Mouse (Mus musculus) erythroid progenitor cell, adult 5-6 weeks (primary cell): ENCODE results near the gene Rpia. TPM values are rescaled to one million over a fixed set of nuclear protein-coding genes. Genes with fewer than 3 reads are reported as not detected.

ENCODE experiments used
- ATAC-seq: replicated peaks from 2 replicates; pipeline ENCODE4 v1.8.0; 2016; ENCODE audit warnings: moderate number of reproducible peaks, mild to moderate bottlenecking, moderate TSS enrichment, inconsistent platforms; ENCODE audit not compliant: poor library complexity, low FRiP score, severe bottlenecking
- total RNA-seq, 2 experiments: library from RNA; stranded (forward) in 1 of 2; stranded (reverse) in 1 of 2; fragments of 150-400 nt in 1 of 2; fragments of 186-747, 209-891 nt in 1 of 2; gene quantifications; 2 replicates each; pipeline versions ENCODE4 v1.2.3 to v1.2.4; 2015 to 2017; ENCODE audit warnings: low replicate concordance in 2 of 2

Gene Rpia
- total RNA-seq, 2 experiments from 2014 or later, result 59.1 to 70.3 TPM

DNA sequence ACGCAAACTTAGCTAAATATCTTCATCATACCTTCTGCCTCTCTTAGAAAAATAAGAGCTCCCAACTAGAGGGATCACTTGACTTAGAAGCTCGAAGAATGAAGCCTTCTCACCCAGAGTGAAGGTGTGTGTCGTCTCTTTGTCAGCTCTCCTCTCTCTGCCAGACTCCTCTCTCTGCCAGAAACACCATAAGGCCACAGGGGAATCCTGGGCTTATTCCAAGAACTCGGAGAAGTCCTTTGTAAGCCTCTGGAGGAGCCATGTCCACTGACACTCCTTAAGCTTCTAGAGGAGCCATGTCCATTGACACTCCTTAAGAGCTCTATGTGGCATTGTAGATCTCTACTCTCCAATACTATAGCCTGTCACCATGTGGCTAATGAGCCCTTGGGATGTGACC, 31.1 kb downstream of the Rpia start:
- no peak for ATAC-seq

GRCm38 (mm10) chr6:70754833-70755232, 37.2 kb downstream of the Rpia start:
- no peak for ATAC-seq

- ATAC-seq, result peak; percentile 97
These were observed 39.7 kb downstream of the Rpia start for GRCm38 (mm10) chr6:70752351-70752750.

- 0 out of 2 replicates have a peak, but pooled peaks have one; percentile 23 for ATAC-seq
These were observed 40.1 kb downstream of the Rpia start for GRCm38 (mm10) chr6:70751898-70752273.

- no peak for ATAC-seq
These were observed 40.7 kb downstream of the Rpia start for GRCm38 (mm10) chr6:70751251-70751897.

DNA sequence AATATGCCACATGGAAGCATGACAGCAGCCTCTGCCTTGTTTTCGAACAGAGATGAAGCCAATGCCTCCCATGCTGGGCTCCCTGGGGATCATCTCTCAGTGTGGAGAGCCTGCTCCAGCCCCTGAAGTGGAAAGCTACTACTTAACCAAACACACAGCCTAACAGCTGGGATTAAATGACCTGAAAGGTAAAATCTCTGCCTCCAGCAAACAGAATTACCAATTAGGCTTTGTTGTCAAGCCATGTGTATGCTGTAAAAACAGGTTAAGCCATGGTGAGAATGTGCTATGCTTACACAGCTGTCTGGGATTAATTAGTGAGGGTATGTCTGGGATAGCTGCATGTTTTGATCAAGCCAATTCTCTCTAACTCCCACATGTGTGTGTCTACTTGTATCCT, 42.3 kb downstream of the Rpia start:
- ATAC-seq, result no peak

DNA sequence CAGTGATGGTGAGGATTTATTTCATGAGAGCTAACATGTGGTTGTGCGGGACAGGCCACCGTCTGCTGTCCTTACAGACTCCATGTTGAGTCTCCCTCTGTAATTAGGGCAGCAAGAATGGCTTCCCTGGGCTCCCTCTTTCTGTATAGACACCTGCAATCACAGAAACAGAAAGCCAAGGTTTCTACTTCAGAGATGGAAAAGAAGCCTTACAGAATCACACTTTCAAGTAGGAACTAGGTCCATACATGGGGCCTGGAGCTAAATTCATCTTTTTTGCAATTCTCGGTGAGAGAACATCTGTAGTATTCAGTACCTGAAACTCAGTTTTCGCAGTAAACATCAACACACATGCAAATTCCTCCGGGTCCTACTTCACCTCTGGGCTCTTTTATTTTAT, 44.3 kb downstream of the Rpia start:
- no peak for ATAC-seq

- ATAC-seq, result no peak
These were observed 48.1 kb downstream of the Rpia start for GRCm38 (mm10) chr6:70743902-70744301.

GRCm38 (mm10) chr6:70742833-70743232, 49.2 kb downstream of the Rpia start:
- ATAC-seq, result no peak

DNA sequence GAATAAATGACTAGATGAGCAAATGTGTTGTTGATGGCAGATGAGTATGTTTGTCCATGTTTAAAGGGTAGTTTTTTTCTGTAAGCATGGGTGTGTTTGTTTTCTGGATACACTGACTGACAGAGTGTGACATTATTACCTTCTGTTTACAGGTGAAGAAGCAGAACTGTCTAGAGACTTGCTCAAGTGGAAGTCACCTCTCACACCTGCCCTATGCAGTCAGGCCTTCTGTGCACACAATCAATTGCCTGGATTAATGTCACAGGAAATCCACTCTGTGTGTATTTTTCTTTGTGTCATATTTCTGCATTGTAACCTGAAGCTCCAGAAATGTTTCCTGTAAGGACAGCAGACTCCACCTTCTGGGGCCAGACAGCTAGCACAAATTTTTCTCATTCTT, 51.5 kb downstream of the Rpia start:
- ATAC-seq, result no peak

GRCm38 (mm10) chr6:70739456-70739855, 52.6 kb downstream of the Rpia start:
- ATAC-seq, result no peak

- ATAC-seq, result no peak
These were observed 56.5 kb downstream of the Rpia start for GRCm38 (mm10) chr6:70735528-70735927.

- ATAC-seq, result peak; percentile 60
These were observed 61.2 kb downstream of the Rpia start for GRCm38 (mm10) chr6:70730828-70731227.

GRCm38 (mm10) chr6:70729125-70729524, 62.9 kb downstream of the Rpia start:
- peak; percentile 74 for ATAC-seq

DNA sequence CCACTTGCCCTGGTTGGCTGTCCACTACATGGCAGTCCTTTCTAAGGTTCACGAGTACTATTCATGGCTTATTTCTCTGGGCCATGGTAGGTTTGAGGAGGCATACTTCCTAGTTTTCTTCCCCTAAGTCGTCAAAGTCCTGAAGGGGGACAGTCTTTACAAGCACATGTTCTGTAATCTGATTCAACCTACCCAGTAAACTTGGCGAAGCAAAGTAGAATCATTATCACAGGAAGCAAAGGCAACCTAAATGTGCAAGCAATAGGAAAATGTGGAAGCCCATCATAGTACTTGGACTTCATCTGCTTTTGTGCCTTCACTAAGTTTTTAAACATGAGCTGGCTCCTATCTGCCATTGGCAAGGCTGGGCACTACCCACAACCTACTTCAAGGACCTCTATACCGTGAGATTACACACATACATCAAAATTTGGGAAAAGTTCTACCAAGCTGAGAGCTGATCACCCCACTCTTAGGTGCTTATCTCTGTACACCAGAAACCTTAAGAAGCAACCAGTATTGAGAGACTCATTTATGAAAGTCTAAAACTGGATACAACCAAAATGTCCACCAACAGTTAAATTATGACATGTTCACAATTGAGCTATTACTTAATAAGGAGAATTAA, 64.8 kb downstream of the Rpia start:
- peak; percentile 76 for ATAC-seq

GRCm38 (mm10) chr6:70725639-70726038, 66.4 kb downstream of the Rpia start:
- ATAC-seq, result no peak

- no peak for ATAC-seq
These were observed 67.3 kb downstream of the Rpia start for GRCm38 (mm10) chr6:70724722-70725121.

- ATAC-seq, result no peak
These were observed 69.7 kb downstream of the Rpia start for GRCm38 (mm10) chr6:70722298-70722697.

GRCm38 (mm10) chr6:70718760-70719159, 73.3 kb downstream of the Rpia start:
- ATAC-seq, result no peak

- ATAC-seq, result no peak
These were observed 73.9 kb downstream of the Rpia start for GRCm38 (mm10) chr6:70718164-70718563.

GRCm38 (mm10) chr6:70716701-70717393, 75.2 kb downstream of the Rpia start:
- no peak for ATAC-seq
